In the genomic region with DNA sequence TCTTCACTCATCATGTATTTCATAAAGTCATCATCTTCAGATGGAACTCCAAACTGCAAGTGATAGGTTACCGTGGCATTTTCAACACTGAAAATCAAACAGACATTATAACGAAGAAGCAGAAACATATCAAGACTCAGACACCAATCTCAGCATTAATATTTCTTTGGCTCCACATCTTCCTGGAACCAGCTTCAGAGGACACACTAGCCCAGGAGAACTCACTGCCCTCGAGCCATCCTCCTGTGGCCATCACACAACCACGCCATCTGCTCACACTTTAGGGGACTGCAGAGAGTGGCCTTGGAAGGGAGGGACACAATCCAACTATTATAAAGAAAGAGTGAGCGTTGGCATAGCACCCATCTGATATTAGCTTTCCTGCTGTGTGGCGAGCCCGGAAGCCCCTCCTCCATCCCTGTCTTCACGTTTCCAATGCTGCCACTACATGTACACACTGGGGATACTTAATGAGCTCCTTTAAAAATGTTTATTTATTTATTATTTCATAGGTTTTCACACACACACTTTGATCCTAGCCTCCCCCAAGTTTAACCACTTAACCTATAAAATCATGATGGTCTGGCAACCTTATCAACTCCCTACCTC, we compare ENCODE assay signal across 17 mouse cellular contexts. TPM values are rescaled to one million over a fixed set of nuclear protein-coding genes. Genes with fewer than 3 reads are reported as not detected.
DNase-seq lines count a peak whose midpoint lies in the region; ATAC-seq lines count a peak whose summit lies in the region.
"Had no signal": no experiment of that assay in that cellular context is flagged by ENCODE, and none has a peak within 500 bp of the region (broad histone marks: within the 10 kb centered on the region; RNA-seq: fewer than 3 reads in every experiment).

No protein-coding gene starts in this region.

- H3K4me3 ChIP-seq in heart, embryonic 12.5 days: no peak overlapping the region
- no peak overlapping the region for H3K4me3 ChIP-seq in midbrain, embryonic 11.5 days (ENCODE audit: low read depth, low read length)
- H3K4me3 ChIP-seq in midbrain, embryonic 14.5 days (replicated peaks; ENCODE audit: low read depth, low read length): no peak overlapping the region
- H3K4me3 ChIP-seq: gastrocnemius, adult 2 months; limb, embryonic 10.5 days had no signal

- intact Hi-C loops in heart, postnatal 36 days (cut with DNase I): loop anchor here (1.0 to 5.0 kb wide), 4 partner anchors 47 to 432 kb away; no protein-coding TSS in a partner anchor

- no peak overlapping the region for H3K4me2 ChIP-seq in heart, embryonic 12.5 days
- no peak overlapping the region for H3K4me2 ChIP-seq in midbrain, embryonic 11.5 days
- no peak overlapping the region for H3K4me2 ChIP-seq in midbrain, embryonic 14.5 days (ENCODE audit: low read length)
- H3K4me2 ChIP-seq: liver, embryonic 11.5 days had no signal

- H3K9me3 ChIP-seq in heart, embryonic 12.5 days (replicated peaks): no peaks in the 10 kb centered on the region
- H3K9me3 ChIP-seq in midbrain, embryonic 11.5 days (ENCODE audit: control insufficient read depth, low read length): no peaks in the 10 kb centered on the region
- H3K9me3 ChIP-seq in midbrain, embryonic 14.5 days (ENCODE audit: control insufficient read depth, low read length): no peaks in the 10 kb centered on the region
- H3K9me3 ChIP-seq: limb, embryonic 10.5 days had no signal

- peaks cover 12% of the 10 kb centered on the region for H3K4me1 ChIP-seq in heart, embryonic 12.5 days (replicated peaks)
- no peaks in the 10 kb centered on the region for H3K4me1 ChIP-seq in midbrain, embryonic 11.5 days (ENCODE audit: control insufficient read depth, insufficient read depth, low read length)
- no peaks in the 10 kb centered on the region for H3K4me1 ChIP-seq in midbrain, embryonic 14.5 days (ENCODE audit: control insufficient read depth, insufficient read depth, low read length)
- H3K4me1 ChIP-seq: limb, embryonic 10.5 days had no signal

- DNase-seq in heart, postnatal 36 days: no peak
- DNase-seq in midbrain, embryonic 11.5 days (ENCODE audit: low spot score, missing footprints): peak; percentile 57
- DNase-seq in midbrain, embryonic 14.5 days: no peak
- peak; percentile 19 to 42 for DNase-seq in cerebellum, postnatal 10 days
- peak; percentile 11 to 43 for DNase-seq in lung, postnatal 4 days
- no peak for DNase-seq in ovary, postnatal 36 days (ENCODE audit: low spot score)

- no peaks in the 10 kb centered on the region for H3K36me3 ChIP-seq in heart, embryonic 12.5 days
- no peaks in the 10 kb centered on the region for H3K36me3 ChIP-seq in midbrain, embryonic 11.5 days (ENCODE audit: control insufficient read depth, insufficient read depth, low read length)
- H3K36me3 ChIP-seq in midbrain, embryonic 14.5 days (ENCODE audit: control insufficient read depth, insufficient read depth, low read length): no peaks in the 10 kb centered on the region
- H3K36me3 ChIP-seq: limb, embryonic 10.5 days had no signal

- H3K27ac ChIP-seq in heart, embryonic 12.5 days (ENCODE audit: poor library complexity, severe bottlenecking): no peak overlapping the region
- H3K27ac ChIP-seq in midbrain, embryonic 11.5 days (ENCODE audit: low read depth, low read length): no peak overlapping the region
- no peak overlapping the region for H3K27ac ChIP-seq in midbrain, embryonic 14.5 days (replicated peaks; ENCODE audit: low read depth, low read length)
- H3K27ac ChIP-seq: gastrocnemius, adult 2 months; limb, embryonic 10.5 days had no signal

- ATAC-seq in heart, embryonic 12.5 days (ENCODE audit: insufficient number of reproducible peaks, low FRiP score): peak; percentile 25; the same call in 1 of the 2 replicates
- no peak for ATAC-seq in midbrain, embryonic 11.5 days (ENCODE audit: low FRiP score)
- no peak for ATAC-seq in midbrain, embryonic 14.5 days (ENCODE audit: low FRiP score, low TSS enrichment)

- H3K27me3 ChIP-seq in heart, embryonic 12.5 days (replicated peaks): no peaks in the 10 kb centered on the region
- no peaks in the 10 kb centered on the region for H3K27me3 ChIP-seq in midbrain, embryonic 11.5 days (ENCODE audit: control insufficient read depth, insufficient read depth, low read length)
- no peaks in the 10 kb centered on the region for H3K27me3 ChIP-seq in midbrain, embryonic 14.5 days (ENCODE audit: control insufficient read depth, insufficient read depth, low read length)

- WGBS in heart, embryonic 12.5 days: 56% methylated on average over 8 of the region's 8 CpGs
- WGBS in midbrain, embryonic 11.5 days: 83% methylated on average over 8 of the region's 8 CpGs
- 79% methylated on average over 8 of the region's 8 CpGs for WGBS in midbrain, embryonic 14.5 days

- H3K9ac ChIP-seq in heart, embryonic 12.5 days: no peak overlapping the region
- no peak overlapping the region for H3K9ac ChIP-seq in midbrain, embryonic 11.5 days (ENCODE audit: low read length)
- H3K9ac ChIP-seq in midbrain, embryonic 14.5 days (replicated peaks; ENCODE audit: low read length): no peak overlapping the region

RNA-seq across cellular contexts. Expression of a gene that starts 19.4 kb away (rescaled TPM):
- polyA plus RNA-seq in heart, embryonic 12.5 days (2016; fragmentation: Nextera tagmentation; extraction: Ambion mirVana): 0.21 and 0.26 TPM in 2 replicates
- total RNA-seq in heart, postnatal 36 days (2021): under 1 TPM; 0.22 to 0.25 TPM
- 0.14 TPM in 1 of 2 replicates, not detected in the other for polyA plus RNA-seq in midbrain, embryonic 11.5 days (2014; fragmentation: Nextera tagmentation; extraction: Ambion mirVana)
- polyA plus RNA-seq in midbrain, embryonic 14.5 days (2014; fragmentation: Nextera tagmentation; extraction: Ambion mirVana): not detected in 2 replicates
- total RNA-seq: adrenal gland, postnatal 25 days; ES-E14; gastrocnemius, adult 2 months; granulocyte monocyte progenitor cell, adult 5-6 weeks; layer of hippocampus, adult 8-10 months; left cerebral cortex, adult 18-20 months had no signal
- polyA plus RNA-seq: forebrain, embryonic 16.5 days; limb, embryonic 10.5 days had no signal

RNA-seq across cellular contexts. Expression of a gene that starts 24.3 kb away (rescaled TPM):
- polyA plus RNA-seq in heart, embryonic 12.5 days (2016; fragmentation: Nextera tagmentation; extraction: Ambion mirVana): 0.26 and 0.31 TPM in 2 replicates
- total RNA-seq in heart, postnatal 36 days (2021): not detected
- 0.08 TPM in 1 of 2 replicates, not detected in the other for polyA plus RNA-seq in midbrain, embryonic 11.5 days (2014; fragmentation: Nextera tagmentation; extraction: Ambion mirVana)
- 0.09 TPM in 1 of 2 replicates, not detected in the other for polyA plus RNA-seq in midbrain, embryonic 14.5 days (2014; fragmentation: Nextera tagmentation; extraction: Ambion mirVana)
- total RNA-seq: gastrocnemius, adult 2 months; neutrophil, adult 5-6 weeks had no signal
- polyA plus RNA-seq: forebrain, embryonic 16.5 days; limb, embryonic 10.5 days had no signal

Comparison
In these comparisons a context has a peak if more than half of its experiments do, and no peak if none do; other contexts are left out.
1. DNase-seq: peak in midbrain, embryonic 11.5 days (single experiment), cerebellum, postnatal 10 days (2 of 2) and lung, postnatal 4 days (2 of 2); none in heart, postnatal 36 days (0 of 2), midbrain, embryonic 14.5 days (single experiment) and ovary, postnatal 36 days (single experiment).